Mouse (Mus musculus) stomach, embryonic 15.5 days (tissue): Measurements from ENCODE around the gene Krt81. TPM values are rescaled to one million over a fixed set of nuclear protein-coding genes. Genes with fewer than 3 reads are reported as not detected.

Experiments used
- ATAC-seq: fragments of 200-750 bp; cut with Nextera tagmentation; 2 replicates; pipeline ENCODE4 v1.8.0; 2017; ENCODE audit warnings: low read depth, moderate number of reproducible peaks, moderate TSS enrichment; ENCODE audit not compliant: insufficient read depth, low FRiP score
- H3K27ac ChIP-seq: fragments of 300-500 bp; sonication (generic); 2 replicates; pipeline ENCODE4 v1.5.1; 2015; ENCODE audit warnings: mild to moderate bottlenecking, inconsistent platforms
- H3K27me3 ChIP-seq: fragments of 300-500 bp; sonication (generic); replicated peaks from 2 replicates; pipeline ENCODE4 v1.6.1; 2015; ENCODE audit warnings: inconsistent platforms
- H3K36me3 ChIP-seq: fragments of 300-500 bp; sonication (generic); 2 replicates; pipeline ENCODE4 v1.6.1; 2015; ENCODE audit warnings: inconsistent platforms
- H3K4me1 ChIP-seq: fragments of 300-500 bp; sonication (generic); 2 replicates; pipeline ENCODE4 v1.6.1; 2015; ENCODE audit warnings: inconsistent platforms
- H3K4me2 ChIP-seq: fragments of 300-500 bp; sonication (generic); 2 replicates; pipeline ENCODE4 v1.6.1; 2015; ENCODE audit warnings: mild to moderate bottlenecking, inconsistent platforms
- H3K4me3 ChIP-seq: fragments of 300-500 bp; sonication (generic); replicated peaks from 2 replicates; pipeline ENCODE4 v1.5.1; 2015; ENCODE audit warnings: inconsistent platforms
- H3K9ac ChIP-seq: fragments of 300-500 bp; sonication (generic); 2 replicates; pipeline ENCODE4 v1.6.1; 2015; ENCODE audit warnings: inconsistent platforms
- H3K9me3 ChIP-seq: fragments of 300-500 bp; sonication (generic); 2 replicates; pipeline ENCODE4 v1.6.1; 2016; ENCODE audit warnings: inconsistent platforms
- WGBS: fragments of 180-500 bp; shearing (Covaris S2); methylation state at CpG from one replicate; pipeline ENCODE4 v1.1.7; 2015; 5-methylcytosine and 5-hydroxymethylcytosine counted together
- polyA plus RNA-seq: library from polyadenylated mRNA; unstranded; fragments of >200 nt; fragmentation: Nextera tagmentation; extraction: Ambion mirVana; gene quantifications from 2 replicates; pipeline ENCODE4 v1.2.1, GENCODE M21; 2015

Gene Krt81
- polyA plus RNA-seq = not detected in 2 replicates

DNA sequence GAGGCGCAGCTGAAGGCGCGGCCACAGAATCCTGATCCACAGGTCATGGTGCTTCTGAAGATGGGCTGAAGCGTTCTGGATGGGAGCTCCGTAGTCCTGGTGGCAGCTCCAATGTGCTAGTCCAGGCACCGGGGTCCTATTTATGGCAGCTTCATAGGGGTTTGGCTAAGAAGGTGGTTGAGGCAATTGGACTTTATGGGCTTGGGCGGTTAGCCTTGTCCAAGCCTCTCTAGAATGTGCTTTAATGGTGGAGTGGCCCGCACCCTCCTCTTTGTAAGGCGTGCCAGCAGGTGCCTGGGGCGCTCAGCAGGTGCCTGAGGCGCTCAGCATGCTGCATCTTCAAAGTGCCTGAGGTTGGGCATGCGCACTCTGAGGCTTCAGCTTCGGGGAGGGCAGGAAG, at the start of gene Krt81:
TSS of gene Krt81 (minus strand) at position 101 of the 400 bp plus-strand sequence.
- Histone ChIP-seq H3K4me3 (no peak within 1 kb of the TSS), H3K4me2 (no peak within 1 kb of the TSS), H3K27me3 (no peaks in the 10 kb centered on the region; the same call in 1 of the 2 replicates), H3K9me3 (no peaks in the 10 kb centered on the region), H3K36me3 (no peaks in the 10 kb centered on the region), H3K27ac (no peak within 1 kb of the TSS), H3K4me1 (no peaks in the 10 kb centered on the region), H3K9ac (no peak within 1 kb of the TSS)
- WGBS = 76% methylated on average over 13 of the region's 13 CpGs
- ATAC-seq = no peak

GRCm38 (mm10) chr15:101508247-101508646, 44.7 kb upstream of the Krt81 start:
- no peaks in the 10 kb centered on the region for H3K4me1 ChIP-seq
- no peak overlapping the region for H3K9ac ChIP-seq
- ATAC-seq = no peak
- H3K9me3 ChIP-seq = no peaks in the 10 kb centered on the region
- no peaks in the 10 kb centered on the region for H3K36me3 ChIP-seq
- 46% methylated on average over 9 of the region's 9 CpGs for WGBS
- no peaks in the 10 kb centered on the region for H3K27me3 ChIP-seq
- no peak overlapping the region for H3K4me3 ChIP-seq
- no peak overlapping the region for H3K4me2 ChIP-seq
- no peak overlapping the region for H3K27ac ChIP-seq

GRCm38 (mm10) chr15:101506896-101507758, 43.6 kb upstream of the Krt81 start:
- no peak overlapping the region for H3K4me3 ChIP-seq
- no peak for ATAC-seq
- no peaks in the 10 kb centered on the region for H3K36me3 ChIP-seq
- no peak overlapping the region for H3K27ac ChIP-seq
- H3K9me3 ChIP-seq = no peaks in the 10 kb centered on the region
- H3K9ac ChIP-seq = no peak overlapping the region
- no peak overlapping the region for H3K4me2 ChIP-seq
- no peaks in the 10 kb centered on the region for H3K4me1 ChIP-seq
- WGBS = 45% methylated on average over 14 of the region's 14 CpGs
- H3K27me3 ChIP-seq = no peaks in the 10 kb centered on the region

DNA sequence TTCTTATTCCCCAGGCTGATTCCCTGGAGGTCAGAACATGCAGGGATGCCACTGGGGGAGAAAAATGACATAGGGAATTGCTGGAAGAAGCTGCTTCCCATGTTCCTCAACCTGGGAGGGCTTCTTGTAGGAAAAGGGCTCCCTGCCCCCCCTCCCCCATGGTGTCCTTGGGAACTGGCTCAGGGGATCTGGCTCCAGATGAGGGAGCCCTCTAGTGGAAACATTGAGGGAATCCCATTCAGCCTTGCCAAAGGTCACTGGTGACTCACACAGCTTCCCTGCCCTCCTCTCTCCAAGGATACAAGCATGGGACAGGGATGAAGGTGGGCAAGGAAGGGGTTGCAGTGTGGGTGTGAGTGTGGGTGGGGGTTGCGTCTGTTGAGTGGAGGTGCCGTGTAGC, 33.6 kb upstream of the Krt81 start:
- H3K4me2 ChIP-seq = no peak overlapping the region
- ATAC-seq = no peak
- no peaks in the 10 kb centered on the region for H3K9me3 ChIP-seq
- H3K27ac ChIP-seq = no peak overlapping the region
- H3K27me3 ChIP-seq = no peaks in the 10 kb centered on the region
- H3K4me3 ChIP-seq = no peak overlapping the region
- H3K9ac ChIP-seq = no peak overlapping the region
- H3K4me1 ChIP-seq = 0 out of 2 replicates have a peak, but pooled peaks cover 6% of the 10 kb centered on the region
- no peaks in the 10 kb centered on the region for H3K36me3 ChIP-seq
- 89% methylated on average over 2 of the region's 2 CpGs for whole genome bisulfite sequencing

DNA sequence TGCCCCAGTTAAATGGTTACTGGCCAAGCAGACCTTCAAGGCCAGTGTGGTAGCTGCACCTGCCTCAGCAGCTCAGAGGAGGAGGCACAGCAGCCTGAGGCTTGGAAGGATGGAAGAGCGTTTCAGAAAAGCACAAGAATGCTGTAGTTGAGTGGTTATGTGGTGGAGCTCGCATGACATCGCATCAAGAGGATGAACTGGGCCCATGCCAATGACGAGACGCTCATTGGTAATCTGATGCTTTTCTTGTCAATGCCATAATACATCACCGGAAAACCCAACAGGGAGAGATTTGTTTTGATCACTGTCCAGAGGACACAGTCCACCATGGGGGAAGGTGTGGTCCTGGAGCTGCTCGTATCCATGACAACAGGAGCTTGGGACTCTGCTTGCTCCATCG, 31.7 kb upstream of the Krt81 start:
- no peak overlapping the region for H3K4me2 ChIP-seq
- no peak overlapping the region for H3K27ac ChIP-seq
- H3K9ac ChIP-seq = no peak overlapping the region
- H3K36me3 ChIP-seq = no peaks in the 10 kb centered on the region
- ATAC-seq = no peak
- no peaks in the 10 kb centered on the region for H3K9me3 ChIP-seq
- H3K4me3 ChIP-seq = no peak overlapping the region
- H3K27me3 ChIP-seq = no peaks in the 10 kb centered on the region
- WGBS = 78% methylated on average over 8 of the region's 8 CpGs
- 0 out of 2 replicates have a peak, but pooled peaks cover 6% of the 10 kb centered on the region for H3K4me1 ChIP-seq

DNA sequence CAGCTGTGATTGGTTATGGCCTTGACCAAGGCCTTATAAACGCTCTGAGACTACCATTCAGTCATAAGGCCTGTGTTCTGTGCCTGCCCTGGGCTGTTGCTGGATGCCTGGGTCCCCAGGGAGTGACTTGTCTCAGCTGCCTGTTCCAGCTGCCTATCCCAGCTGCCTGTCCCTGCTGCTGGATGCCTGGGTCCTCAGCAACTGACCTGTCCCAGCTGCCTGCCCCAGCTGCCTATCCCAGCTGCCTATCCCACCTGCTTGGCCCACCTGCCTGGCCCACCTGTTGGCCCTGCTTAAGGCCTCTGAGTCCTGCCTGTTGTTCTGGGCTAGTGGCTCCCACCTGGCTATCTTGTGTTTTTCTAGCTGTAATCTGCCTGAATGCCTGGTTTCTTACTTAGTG, 30.7 kb upstream of the Krt81 start:
- 33% methylated on average over 1 of the region's 1 CpGs for WGBS
- Histone ChIP-seq H3K4me3 (no peak overlapping the region), H3K9ac (no peak overlapping the region), H3K4me2 (no peak overlapping the region), H3K36me3 (no peaks in the 10 kb centered on the region), H3K9me3 (no peaks in the 10 kb centered on the region), H3K27ac (no peak overlapping the region), H3K4me1 (0 out of 2 replicates have a peak, but pooled peaks cover 6% of the 10 kb centered on the region), H3K27me3 (no peaks in the 10 kb centered on the region)
- no peak for ATAC-seq

DNA sequence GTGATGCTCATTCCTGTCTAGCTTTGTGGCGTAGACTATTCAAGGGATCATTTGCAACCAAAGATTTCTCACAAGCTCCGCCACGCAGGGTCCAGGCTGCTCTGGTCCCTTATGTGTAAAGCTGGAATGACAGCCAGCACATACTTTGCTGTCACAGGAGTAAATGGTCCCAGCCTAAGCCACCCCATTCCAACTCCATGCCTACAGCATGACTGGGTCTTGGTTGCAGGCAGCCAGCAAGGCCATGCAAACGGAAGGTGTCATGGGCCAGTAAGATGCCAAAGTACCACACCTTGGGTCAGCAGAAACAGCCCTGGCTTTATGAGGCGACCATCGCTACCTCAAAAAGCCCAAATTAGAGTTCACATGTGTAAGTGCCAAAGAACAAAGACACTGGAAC, 30.2 kb upstream of the Krt81 start:
- no peaks in the 10 kb centered on the region for H3K9me3 ChIP-seq
- H3K36me3 ChIP-seq = no peaks in the 10 kb centered on the region
- H3K27me3 ChIP-seq = no peaks in the 10 kb centered on the region
- H3K27ac ChIP-seq = no peak overlapping the region
- no peak overlapping the region for H3K4me3 ChIP-seq
- H3K4me2 ChIP-seq = no peak overlapping the region
- 92% methylated on average over 6 of the region's 6 CpGs for WGBS
- H3K4me1 ChIP-seq = 0 out of 2 replicates have a peak, but pooled peaks cover 6% of the 10 kb centered on the region
- ATAC-seq = no peak
- H3K9ac ChIP-seq = no peak overlapping the region

DNA sequence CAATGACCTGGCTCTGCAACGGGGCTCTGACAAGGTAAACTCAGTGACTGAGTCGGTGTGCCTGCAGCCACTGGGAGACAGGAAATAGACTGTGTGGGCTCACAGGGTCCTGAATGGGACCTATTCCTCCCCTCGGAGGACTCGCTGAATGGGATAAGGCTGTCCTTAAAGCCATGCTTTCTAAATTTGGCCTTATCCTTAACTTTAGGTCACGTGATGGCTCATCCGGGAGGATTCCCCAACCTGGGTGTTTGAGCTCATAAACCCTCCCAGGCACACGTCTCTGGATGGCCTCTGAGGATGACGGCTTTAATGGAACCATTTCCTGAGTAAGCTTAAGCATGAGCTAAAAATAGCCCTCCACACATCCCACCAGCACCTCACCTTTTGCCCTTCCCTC, 29.2 kb upstream of the Krt81 start:
- no peak overlapping the region for H3K4me3 ChIP-seq
- H3K4me2 ChIP-seq = no peak overlapping the region
- 40% methylated on average over 8 of the region's 8 CpGs for WGBS
- ATAC-seq = 0 out of 2 replicates have a peak, but pooled peaks have one; percentile 14
- no peaks in the 10 kb centered on the region for H3K36me3 ChIP-seq
- H3K4me1 ChIP-seq = 0 out of 2 replicates have a peak, but pooled peaks cover 6% of the 10 kb centered on the region
- H3K9me3 ChIP-seq = no peaks in the 10 kb centered on the region
- no peak overlapping the region for H3K9ac ChIP-seq
- H3K27me3 ChIP-seq = no peaks in the 10 kb centered on the region
- H3K27ac ChIP-seq = no peak overlapping the region

- H3K9ac ChIP-seq = no peak within 1 kb of the TSS
- 78% methylated on average over 6 of the region's 6 CpGs for WGBS
- H3K4me2 ChIP-seq = no peak within 1 kb of the TSS
Measured at GRCm38 (mm10) chr15:101491431-101491830, 27.9 kb upstream of the Krt81 start, which contains the start of gene Krt83. TSS of gene Krt83 (minus strand) at chr15:101491512.

DNA sequence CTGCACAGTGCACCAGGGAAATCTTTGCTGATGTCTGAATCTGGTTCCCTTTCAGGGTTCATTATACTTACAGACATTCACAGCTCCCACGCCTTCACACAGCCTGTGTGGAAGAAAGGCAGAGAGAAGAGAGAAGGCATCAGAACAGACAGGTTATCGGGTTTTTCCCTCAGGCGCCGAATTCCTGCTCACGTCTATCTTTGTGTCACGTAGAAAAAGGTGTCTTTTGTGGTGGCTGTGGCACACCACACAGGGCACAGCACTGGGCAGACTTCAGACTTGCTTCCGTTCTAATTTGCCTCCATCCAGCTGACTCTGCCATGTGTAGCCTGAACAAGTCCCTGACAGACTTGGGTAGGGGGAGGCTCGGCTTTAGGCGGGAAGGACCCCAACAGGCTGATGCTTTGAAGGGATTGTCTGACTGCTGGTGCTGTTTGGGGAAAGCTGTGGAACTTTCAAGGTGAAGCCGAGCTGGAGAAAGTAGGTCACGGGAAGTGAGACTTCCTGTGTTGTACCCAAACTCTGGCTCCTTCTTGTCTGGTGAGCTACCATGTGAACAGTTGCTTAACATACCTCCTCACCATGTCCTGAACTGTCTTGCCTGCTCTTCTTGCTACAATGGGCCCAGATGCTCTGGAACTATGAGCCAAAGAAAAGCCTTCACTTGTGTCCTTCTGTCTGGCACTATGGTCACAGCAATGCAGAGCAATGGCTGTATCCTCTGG, 22.5 kb upstream of the Krt81 start:
- Histone ChIP-seq H3K4me1 (no peaks in the 10 kb centered on the region), H3K9me3 (no peaks in the 10 kb centered on the region), H3K27me3 (no peaks in the 10 kb centered on the region), H3K27ac (no peak overlapping the region), H3K36me3 (no peaks in the 10 kb centered on the region), H3K9ac (no peak overlapping the region), H3K4me2 (no peak overlapping the region), H3K4me3 (no peak overlapping the region)
- 79% methylated on average over 11 of the region's 11 CpGs for WGBS
- ATAC-seq = no peak

More at GRCm38 (mm10) chr15:101491431-101491830, 27.9 kb upstream of the Krt81 start, which contains the start of gene Krt83:
- Histone ChIP-seq H3K4me1 (0 out of 2 replicates have a peak, but pooled peaks cover 6% of the 10 kb centered on the region), H3K27me3 (no peaks in the 10 kb centered on the region), H3K27ac (no peak within 1 kb of the TSS), H3K9me3 (no peaks in the 10 kb centered on the region), H3K36me3 (no peaks in the 10 kb centered on the region), H3K4me3 (no peak within 1 kb of the TSS)
- no peak for ATAC-seq

DNA sequence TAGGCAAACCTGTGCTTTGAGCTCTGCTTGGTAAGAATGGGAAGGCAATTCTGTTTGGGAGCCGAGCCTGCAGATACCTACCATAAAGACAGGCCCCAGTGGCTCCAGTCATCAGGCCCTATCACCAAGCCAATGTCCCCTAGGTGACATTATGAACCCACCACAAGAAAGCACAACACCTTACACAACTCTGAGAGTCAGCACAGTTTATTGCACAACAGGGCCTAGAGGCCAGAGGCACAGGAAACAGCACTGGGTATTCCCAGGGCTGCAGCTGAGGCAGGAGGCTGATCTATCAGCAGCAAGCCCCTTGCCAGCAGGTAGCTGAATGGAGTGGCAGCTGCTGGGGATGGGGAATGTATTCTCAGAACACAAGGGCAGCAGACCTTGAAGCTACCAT, 21.4 kb upstream of the Krt81 start:
- Histone ChIP-seq H3K27ac (no peak overlapping the region), H3K4me1 (no peaks in the 10 kb centered on the region), H3K4me3 (no peak overlapping the region), H3K9me3 (no peaks in the 10 kb centered on the region), H3K36me3 (no peaks in the 10 kb centered on the region), H3K4me2 (no peak overlapping the region), H3K27me3 (no peaks in the 10 kb centered on the region), H3K9ac (no peak overlapping the region)
- WGBS = 64% methylated on average over 1 of the region's 1 CpGs
- no peak for ATAC-seq

DNA sequence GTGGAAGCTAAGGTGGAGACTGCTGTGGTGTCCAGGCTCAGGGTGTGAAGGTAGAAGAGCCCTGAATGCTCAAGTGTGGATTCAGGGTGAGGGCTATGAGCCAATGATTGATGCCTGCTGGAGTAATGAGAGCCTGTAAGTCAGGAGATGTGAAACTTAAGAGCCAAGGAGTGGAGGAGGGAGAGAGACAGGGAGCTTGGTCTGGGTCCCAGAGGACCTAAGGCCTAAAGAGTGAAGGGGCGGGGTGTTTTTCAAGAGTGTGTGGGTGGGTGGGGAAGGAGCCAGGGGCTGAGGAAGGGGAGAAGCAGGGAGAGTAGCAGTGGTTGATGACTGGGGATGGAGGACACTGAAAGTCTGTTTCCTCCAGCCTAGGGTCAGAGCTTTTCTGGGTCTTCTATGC, 20.1 kb upstream of the Krt81 start:
- Histone ChIP-seq H3K27ac (no peak overlapping the region), H3K36me3 (no peaks in the 10 kb centered on the region), H3K4me2 (no peak overlapping the region), H3K4me3 (no peak overlapping the region), H3K9me3 (no peaks in the 10 kb centered on the region), H3K4me1 (peaks cover 4% of the 10 kb centered on the region; the same call in 1 of the 2 replicates), H3K9ac (no peak overlapping the region), H3K27me3 (no peaks in the 10 kb centered on the region)
- whole genome bisulfite sequencing = 67% methylated on average over 1 of the region's 1 CpGs
- no peak for ATAC-seq
